14 mouse cellular contexts compared by ENCODE assay signal in genomic region chr9:77251511-77252112, GRCm38 (mm10).
A peak's percentile ranks its signal among the peaks of the same experiment; 100 is the strongest.
DNase-seq lines count a peak whose midpoint lies in the region; TF ChIP-seq lines count a peak whose summit lies in the region.
"Had no signal": no experiment of that assay in that cellular context is flagged by ENCODE, and none has a peak within 500 bp of the region (broad histone marks: within the 10 kb centered on the region; RNA-seq: fewer than 3 reads in every experiment).

No protein-coding gene starts in this region.

- peak overlapping the region; percentile 72 for H3K27ac ChIP-seq in cortical plate, adult 2 months (ENCODE audit: insufficient read depth, low read length)
- H3K27ac ChIP-seq: hindbrain, embryonic 13.5 days; liver, embryonic 15.5 days; neural tube, embryonic 12.5 days had no signal

- peak overlapping the region; percentile 59 for H3K4me3 ChIP-seq in cortical plate, adult 2 months (ENCODE audit: insufficient read depth, low read length)
- H3K4me3 ChIP-seq: erythroblast, embryonic 14.5 days; hindbrain, embryonic 13.5 days; liver, embryonic 15.5 days; neural tube, embryonic 12.5 days had no signal

- H3K4me1 ChIP-seq in cortical plate, adult 2 months (ENCODE audit: control insufficient read depth, insufficient read depth, low read length) = no peaks in the 10 kb centered on the region
- H3K4me1 ChIP-seq: hindbrain, embryonic 13.5 days; liver, embryonic 15.5 days; neural tube, embryonic 12.5 days had no signal

- 0 out of 2 replicates have a peak, but pooled peaks have one; percentile 30 for TF ChIP-seq POLR2A in cortical plate, adult 2 months (IDR thresholded peaks at IDR 0.05; ENCODE audit: extremely low read depth, insufficient read depth, low read length)

- TF ChIP-seq CTCF in cortical plate, adult 2 months (IDR thresholded peaks at IDR 0.05; ENCODE audit: extremely low read depth, insufficient read depth, low read length) = no peak

- peak; percentile 5 for DNase-seq in WW6 (ENCODE audit: low read depth, low spot score)
- DNase-seq in layer of hippocampus, postnatal 14 days (ENCODE audit: low spot score in 2 of 2) = peak; percentile 52 to 58
- peak; percentile 41 for DNase-seq in right cerebral cortex, adult 18-20 months
- no peak for DNase-seq in cerebellum, postnatal 10 days
- no peak for DNase-seq in adrenal gland, postnatal 25 days
- no peak for DNase-seq in cerebellum, adult 11-12 months
- DNase-seq: kidney, adult 2 months; lung, postnatal 36 days; midbrain, embryonic 14.5 days had no signal

Comparison
In these comparisons a context has a peak if more than half of its experiments do, and no peak if none do; other contexts are left out.
1. DNase-seq: peak in WW6 (single experiment), layer of hippocampus, postnatal 14 days (2 of 2) and right cerebral cortex, adult 18-20 months (single experiment); none in cerebellum, postnatal 10 days (0 of 2), adrenal gland, postnatal 25 days (single experiment) and cerebellum, adult 11-12 months (single experiment).